Mouse (Mus musculus) heart, embryonic 13.5 days (tissue): Measurements from ENCODE around the gene Ttc28. TPM values are rescaled to one million over a fixed set of nuclear protein-coding genes. Genes with fewer than 3 reads are reported as not detected.

Experiments used
- ATAC-seq: fragments of 200-750 bp; cut with Nextera tagmentation; 2 replicates; pipeline ENCODE4 v1.8.0; 2017; ENCODE audit warnings: moderate TSS enrichment; ENCODE audit not compliant: insufficient number of reproducible peaks, low FRiP score, low TSS enrichment; ENCODE audit errors: extremely low read depth
- H3K27ac ChIP-seq: fragments of 300-500 bp; sonication (generic); replicated peaks from 2 replicates; pipeline ENCODE4 v1.5.1; 2015; ENCODE audit warnings: moderate library complexity, mild to moderate bottlenecking, inconsistent platforms
- H3K27me3 ChIP-seq: fragments of 300-500 bp; sonication (generic); replicated peaks from 2 replicates; pipeline ENCODE4 v1.6.1; 2015; ENCODE audit warnings: mild to moderate bottlenecking, inconsistent platforms
- H3K36me3 ChIP-seq: fragments of 300-500 bp; sonication (generic); 2 replicates; pipeline ENCODE4 v1.6.1; 2015; ENCODE audit warnings: mild to moderate bottlenecking, inconsistent platforms
- H3K4me1 ChIP-seq: fragments of 300-500 bp; sonication (generic); 2 replicates; pipeline ENCODE4 v1.6.1; 2015; ENCODE audit warnings: inconsistent platforms
- H3K4me2 ChIP-seq: fragments of 300-500 bp; sonication (generic); 2 replicates; pipeline ENCODE4 v1.6.1; 2015; ENCODE audit warnings: inconsistent platforms, mild to moderate bottlenecking, moderate library complexity
- H3K4me3 ChIP-seq: fragments of 300-500 bp; sonication (generic); 2 replicates; pipeline ENCODE4 v1.5.1; 2015; ENCODE audit warnings: moderate library complexity, mild to moderate bottlenecking, inconsistent platforms
- H3K9ac ChIP-seq: fragments of 300-500 bp; sonication (generic); 2 replicates; pipeline ENCODE4 v1.6.1; 2015; ENCODE audit warnings: inconsistent platforms, mild to moderate bottlenecking, moderate library complexity
- H3K9me3 ChIP-seq: fragments of 300-500 bp; sonication (generic); 2 replicates; pipeline ENCODE4 v1.6.1; 2016; ENCODE audit warnings: inconsistent platforms
- WGBS: fragments of 180-500 bp; shearing (Covaris S2); methylation state at CpG from one replicate; pipeline ENCODE4 v1.1.7; 2015; ENCODE audit warnings: mixed read lengths; 5-methylcytosine and 5-hydroxymethylcytosine counted together
- polyA plus RNA-seq: library from polyadenylated mRNA; unstranded; fragments of >200 nt; fragmentation: Nextera tagmentation; extraction: Ambion mirVana; gene quantifications from 2 replicates; pipeline ENCODE4 v1.2.1, GENCODE M21; 2015

The Ttc28 gene
- polyA plus RNA-seq, 1 experiment from 2014 or later = 7.6 TPM

- H3K9me3 ChIP-seq = no peaks in the 10 kb centered on the region
- no peak for ATAC-seq
- WGBS = 74% methylated on average over 4 of the region's 4 CpGs
- H3K36me3 ChIP-seq = no peaks in the 10 kb centered on the region
- no peaks in the 10 kb centered on the region for H3K4me1 ChIP-seq
- no peak overlapping the region for H3K4me3 ChIP-seq
- no peak overlapping the region for H3K4me2 ChIP-seq
- no peak overlapping the region for H3K27ac ChIP-seq
- H3K27me3 ChIP-seq = no peaks in the 10 kb centered on the region
- H3K9ac ChIP-seq = no peak overlapping the region
Measured at GRCm38 (mm10) chr5:110960890-110961289, 81.3 kb downstream of the Ttc28 start.

- Histone ChIP-seq H3K4me1 (peaks cover 20% of the 10 kb centered on the region), H3K36me3 (no peaks in the 10 kb centered on the region), H3K27me3 (no peaks in the 10 kb centered on the region), H3K4me2 (no peak overlapping the region), H3K9me3 (no peaks in the 10 kb centered on the region), H3K27ac (no peak overlapping the region), H3K4me3 (no peak overlapping the region), H3K9ac (no peak overlapping the region)
- no peak for ATAC-seq
- 76% methylated on average over 11 of the region's 11 CpGs for WGBS
Measured at GRCm38 (mm10) chr5:110967483-110968055, 88.0 kb downstream of the Ttc28 start.

GRCm38 (mm10) chr5:110968566-110968965, 89.0 kb downstream of the Ttc28 start:
- no peaks in the 10 kb centered on the region for H3K9me3 ChIP-seq
- H3K9ac ChIP-seq = no peak overlapping the region
- no peak overlapping the region for H3K27ac ChIP-seq
- peaks cover 20% of the 10 kb centered on the region for H3K4me1 ChIP-seq
- H3K36me3 ChIP-seq = no peaks in the 10 kb centered on the region
- H3K4me3 ChIP-seq = no peak overlapping the region
- H3K27me3 ChIP-seq = no peaks in the 10 kb centered on the region
- no peak for ATAC-seq
- 81% methylated on average over 1 of the region's 1 CpGs for WGBS
- no peak overlapping the region for H3K4me2 ChIP-seq

- Histone ChIP-seq H3K4me3 (no peak overlapping the region), H3K27ac (peak overlapping the region; percentile 63), H3K27me3 (no peaks in the 10 kb centered on the region), H3K9ac (no peak overlapping the region; the same call in 1 of the 2 replicates), H3K36me3 (peaks cover 9% of the 10 kb centered on the region), H3K4me2 (no peak overlapping the region), H3K4me1 (peaks cover 20% of the 10 kb centered on the region), H3K9me3 (0 out of 2 replicates have a peak, but pooled peaks cover 7% of the 10 kb centered on the region)
- WGBS = 25% methylated on average over 9 of the region's 9 CpGs
- peak; percentile 63 for ATAC-seq
Measured at GRCm38 (mm10) chr5:110970162-110970780, 90.7 kb downstream of the Ttc28 start.

GRCm38 (mm10) chr5:110976721-110977120, 97.1 kb downstream of the Ttc28 start:
- no peak overlapping the region for H3K9ac ChIP-seq
- 71% methylated on average over 7 of the region's 7 CpGs for whole genome bisulfite sequencing
- ATAC-seq = no peak
- peaks cover 20% of the 10 kb centered on the region for H3K4me1 ChIP-seq
- H3K4me3 ChIP-seq = no peak overlapping the region
- peaks cover 9% of the 10 kb centered on the region for H3K36me3 ChIP-seq
- no peak overlapping the region for H3K27ac ChIP-seq
- peaks cover 14% of the 10 kb centered on the region; the same call in 1 of the 2 replicates for H3K27me3 ChIP-seq
- H3K9me3 ChIP-seq = 0 out of 2 replicates have a peak, but pooled peaks cover 7% of the 10 kb centered on the region
- no peak overlapping the region for H3K4me2 ChIP-seq

- Histone ChIP-seq H3K4me3 (no peak overlapping the region), H3K36me3 (peaks cover 9% of the 10 kb centered on the region), H3K27ac (no peak overlapping the region), H3K27me3 (peaks cover 14% of the 10 kb centered on the region; the same call in 1 of the 2 replicates), H3K9me3 (0 out of 2 replicates have a peak, but pooled peaks cover 7% of the 10 kb centered on the region), H3K4me2 (no peak overlapping the region), H3K9ac (no peak overlapping the region), H3K4me1 (peaks cover 29% of the 10 kb centered on the region)
- WGBS = 74% methylated on average over 4 of the region's 4 CpGs
- ATAC-seq = no peak
Measured at GRCm38 (mm10) chr5:110977796-110978195, 98.2 kb downstream of the Ttc28 start.

- Histone ChIP-seq H3K4me1 (peaks cover 29% of the 10 kb centered on the region), H3K9me3 (0 out of 2 replicates have a peak, but pooled peaks cover 7% of the 10 kb centered on the region)
- ATAC-seq = peak; percentile 63; the same call in 1 of the 2 replicates
Measured at GRCm38 (mm10) chr5:110978461-110978860, 98.9 kb downstream of the Ttc28 start.

GRCm38 (mm10) chr5:110979011-110979860, 99.6 kb downstream of the Ttc28 start:
- peaks cover 7% of the 10 kb centered on the region for H3K36me3 ChIP-seq
- ATAC-seq = peak; percentile 54
- peaks cover 35% of the 10 kb centered on the region for H3K4me1 ChIP-seq
- H3K9me3 ChIP-seq = 0 out of 2 replicates have a peak, but pooled peaks cover 6% of the 10 kb centered on the region
- peak overlapping the region; percentile 90 for H3K9ac ChIP-seq
- peak overlapping the region; percentile 77 for H3K4me3 ChIP-seq
- WGBS = under 1% methylated on average over 89 of the region's 104 CpGs
- peak overlapping the region; percentile 90 for H3K27ac ChIP-seq
- H3K4me2 ChIP-seq = peak overlapping the region; percentile 98
- peaks cover 14% of the 10 kb centered on the region; the same call in 1 of the 2 replicates for H3K27me3 ChIP-seq

More at GRCm38 (mm10) chr5:110978461-110978860, 98.9 kb downstream of the Ttc28 start:
- peaks cover 9% of the 10 kb centered on the region for H3K36me3 ChIP-seq
- H3K9ac ChIP-seq = peak overlapping the region; percentile 90
- under 1% methylated on average over 9 of the region's 9 CpGs for WGBS
- H3K4me3 ChIP-seq = peak overlapping the region; percentile 77
- H3K27ac ChIP-seq = peak overlapping the region; percentile 90
- H3K4me2 ChIP-seq = peak overlapping the region; percentile 98
- peaks cover 14% of the 10 kb centered on the region; the same call in 1 of the 2 replicates for H3K27me3 ChIP-seq

GRCm38 (mm10) chr5:110979861-110980346, 100.3 kb downstream of the Ttc28 start:
- Histone ChIP-seq H3K4me2 (peak overlapping the region; percentile 98), H3K36me3 (no peaks in the 10 kb centered on the region), H3K4me3 (peak overlapping the region; percentile 77), H3K27ac (peak overlapping the region; percentile 90), H3K9ac (peak overlapping the region; percentile 90), H3K27me3 (peaks cover 14% of the 10 kb centered on the region; the same call in 1 of the 2 replicates), H3K9me3 (no peaks in the 10 kb centered on the region), H3K4me1 (peaks cover 40% of the 10 kb centered on the region)
- ATAC-seq = no peak
- WGBS = under 1% methylated on average over 14 of the region's 14 CpGs

GRCm38 (mm10) chr5:110980576-110980975, 101.0 kb downstream of the Ttc28 start:
- ATAC-seq = no peak
- Histone ChIP-seq H3K4me3 (peak overlapping the region; percentile 77), H3K9me3 (no peaks in the 10 kb centered on the region), H3K27me3 (peaks cover 14% of the 10 kb centered on the region; the same call in 1 of the 2 replicates), H3K27ac (peak overlapping the region; percentile 90; the same call in 1 of the 2 replicates), H3K4me1 (peaks cover 40% of the 10 kb centered on the region), H3K9ac (peak overlapping the region; percentile 90), H3K4me2 (peak overlapping the region; percentile 98), H3K36me3 (no peaks in the 10 kb centered on the region; the same call in 1 of the 2 replicates)
- WGBS = 53% methylated on average over 5 of the region's 5 CpGs

GRCm38 (mm10) chr5:110982436-110982835, 102.8 kb downstream of the Ttc28 start:
- Histone ChIP-seq H3K4me1 (peaks cover 37% of the 10 kb centered on the region), H3K27ac (no peak overlapping the region), H3K9ac (no peak overlapping the region), H3K27me3 (peaks cover 14% of the 10 kb centered on the region; the same call in 1 of the 2 replicates), H3K9me3 (no peaks in the 10 kb centered on the region), H3K4me3 (no peak overlapping the region), H3K36me3 (no peaks in the 10 kb centered on the region; the same call in 1 of the 2 replicates), H3K4me2 (no peak overlapping the region)
- no peak for ATAC-seq
- WGBS = 60% methylated on average over 3 of the region's 3 CpGs
